Mouse (Mus musculus): ENCODE results near the gene Hk1. TPM values are rescaled to one million over a fixed set of nuclear protein-coding genes. Genes with fewer than 3 reads are reported as not detected.

Hk1 gene
- polyA plus RNA-seq, 1 experiment from 2014 or later = 44.7 TPM

GRCm38 (mm10) chr10:62404901-62405300, 25.2 kb upstream of the Hk1 start:
- 39% methylated on average over 14 of the region's 14 CpGs for WGBS
- ATAC-seq (ENCODE audit: low FRiP score, low read depth) = peak; percentile 44; the same call in 1 of the 2 replicates
- peak overlapping the region; percentile 12; the same call in 1 of the 2 replicates for H3K4me3 ChIP-seq

GRCm38 (mm10) chr10:62401641-62402111, 22.0 kb upstream of the Hk1 start:
- H3K9me3 ChIP-seq = no peaks in the 10 kb centered on the region
- H3K9ac ChIP-seq = no peak overlapping the region
- 85% methylated on average over 19 of the region's 19 CpGs for WGBS
- H3K4me1 ChIP-seq = 0 out of 2 replicates have a peak, but pooled peaks cover 9% of the 10 kb centered on the region
- no peak overlapping the region for H3K4me2 ChIP-seq (replicated peaks)
- 0 out of 2 replicates have a peak, but pooled peaks cover 2% of the 10 kb centered on the region for H3K27me3 ChIP-seq
- no peak overlapping the region for H3K4me3 ChIP-seq
- ATAC-seq (ENCODE audit: low FRiP score, low read depth) = no peak
- H3K27ac ChIP-seq = no peak overlapping the region
- no peaks in the 10 kb centered on the region for H3K36me3 ChIP-seq

More at GRCm38 (mm10) chr10:62404901-62405300, 25.2 kb upstream of the Hk1 start:
- Histone ChIP-seq H3K9ac (peak overlapping the region; percentile 8; the same call in 1 of the 2 replicates), H3K4me1 (0 out of 2 replicates have a peak, but pooled peaks cover 9% of the 10 kb centered on the region), H3K27ac (peak overlapping the region; percentile 39; the same call in 1 of the 2 replicates), H3K27me3 (peaks cover 9% of the 10 kb centered on the region; the same call in 1 of the 2 replicates), H3K4me2 (replicated peaks) (peak overlapping the region; percentile 51), H3K9me3 (no peaks in the 10 kb centered on the region), H3K36me3 (no peaks in the 10 kb centered on the region)

GRCm38 (mm10) chr10:62383011-62383410, 3.3 kb upstream of the Hk1 start:
- Histone ChIP-seq H3K27me3 (no peaks in the 10 kb centered on the region), H3K9ac (no peak overlapping the region)
- 80% methylated on average over 3 of the region's 3 CpGs for WGBS

DNA sequence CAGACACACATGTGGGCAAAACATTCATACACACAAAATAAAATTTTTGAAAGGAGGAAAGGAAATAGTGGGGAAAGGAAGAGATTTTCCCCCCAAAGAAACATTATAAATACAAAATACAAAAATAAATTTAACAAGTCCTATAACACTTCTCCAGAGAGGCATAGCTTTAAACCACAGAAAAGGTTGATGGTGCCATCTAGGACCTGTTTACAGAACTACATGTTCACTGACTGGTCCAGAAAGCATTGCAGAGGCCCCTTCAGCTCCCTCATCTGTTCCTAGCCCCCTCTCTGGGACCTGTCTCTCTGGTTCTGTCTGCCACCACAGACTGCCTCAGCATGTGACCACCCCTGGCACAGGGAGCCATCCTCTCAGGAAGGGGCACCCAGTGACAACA, 1.2 kb upstream of the Hk1 start:
- Histone ChIP-seq H3K36me3 (no peaks in the 10 kb centered on the region), H3K4me1 (no peaks in the 10 kb centered on the region), H3K4me2 (replicated peaks) (no peak overlapping the region), H3K9me3 (no peaks in the 10 kb centered on the region), H3K9ac (no peak overlapping the region), H3K4me3 (no peak overlapping the region), H3K27me3 (no peaks in the 10 kb centered on the region), H3K27ac (no peak overlapping the region)
- no peak for ATAC-seq (ENCODE audit: low FRiP score, low read depth)

More at GRCm38 (mm10) chr10:62383011-62383410, 3.3 kb upstream of the Hk1 start:
- ATAC-seq (ENCODE audit: low FRiP score, low read depth) = no peak
- Histone ChIP-seq H3K4me2 (replicated peaks) (no peak overlapping the region), H3K9me3 (no peaks in the 10 kb centered on the region), H3K4me1 (no peaks in the 10 kb centered on the region), H3K4me3 (no peak overlapping the region), H3K27ac (no peak overlapping the region), H3K36me3 (no peaks in the 10 kb centered on the region)

DNA sequence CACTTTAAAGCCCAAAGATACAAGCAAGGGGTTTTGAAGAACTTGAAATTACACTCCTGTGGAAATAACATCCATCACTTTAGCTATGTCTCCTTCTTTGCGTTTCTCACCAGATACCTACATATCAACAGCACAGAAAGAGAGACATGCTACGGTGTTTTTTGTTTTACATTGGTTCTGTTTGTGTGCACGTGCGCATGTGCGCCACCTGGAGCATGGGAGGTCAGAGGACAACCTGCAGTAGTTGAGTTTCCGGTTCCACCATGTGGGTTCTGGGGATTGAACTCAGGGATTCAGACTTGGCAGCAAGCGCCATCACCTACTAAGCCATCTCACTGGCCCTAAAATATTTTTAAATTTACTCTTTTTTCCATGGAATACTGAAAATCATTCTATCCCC, 20.9 kb downstream of the Hk1 start:
- 87% methylated on average over 7 of the region's 7 CpGs for WGBS
- no peak overlapping the region for H3K9ac ChIP-seq
- no peak overlapping the region for H3K4me3 ChIP-seq
- no peak overlapping the region for H3K27ac ChIP-seq
- no peaks in the 10 kb centered on the region for H3K27me3 ChIP-seq
- no peaks in the 10 kb centered on the region for H3K9me3 ChIP-seq
- H3K4me2 ChIP-seq (replicated peaks) = no peak overlapping the region
- no peak for ATAC-seq (ENCODE audit: low FRiP score, low read depth)
- no peaks in the 10 kb centered on the region for H3K4me1 ChIP-seq
- no peaks in the 10 kb centered on the region for H3K36me3 ChIP-seq

DNA sequence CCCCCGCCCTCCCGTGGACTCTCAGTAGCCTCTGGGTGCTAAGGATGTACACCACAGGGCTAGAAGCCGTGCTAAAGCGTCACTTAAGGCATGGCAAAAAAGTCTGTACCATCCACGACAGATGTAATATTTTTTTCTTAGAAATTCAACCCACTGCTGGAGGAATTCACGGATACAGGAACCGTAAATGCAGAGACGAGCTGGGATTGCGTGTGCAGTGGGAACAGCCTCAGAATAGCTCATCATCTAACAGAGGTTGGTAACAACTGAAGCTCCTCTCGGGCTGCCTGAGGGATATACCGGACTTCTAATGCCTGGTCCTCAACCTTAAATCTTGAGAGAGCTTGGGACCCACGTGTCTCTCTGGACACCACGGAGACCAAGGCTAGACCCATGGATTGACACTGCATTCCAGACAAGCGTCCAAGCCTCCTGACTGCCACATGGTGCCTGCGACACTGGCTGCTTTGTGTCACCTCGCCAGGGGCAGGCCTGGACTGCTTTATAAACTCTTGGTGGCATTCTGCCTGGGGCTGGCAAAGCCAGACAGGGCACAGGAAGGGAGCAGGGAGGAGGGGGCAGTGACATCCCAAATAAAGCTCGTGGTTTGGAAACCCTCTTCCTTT, 23.5 kb downstream of the Hk1 start:
- H3K27ac ChIP-seq = no peak overlapping the region
- WGBS = 72% methylated on average over 17 of the region's 17 CpGs
- peaks cover 2% of the 10 kb centered on the region; the same call in 1 of the 2 replicates for H3K9me3 ChIP-seq
- no peaks in the 10 kb centered on the region for H3K36me3 ChIP-seq
- H3K27me3 ChIP-seq = no peaks in the 10 kb centered on the region
- H3K4me2 ChIP-seq (replicated peaks) = no peak overlapping the region
- no peak overlapping the region for H3K9ac ChIP-seq
- no peaks in the 10 kb centered on the region for H3K4me1 ChIP-seq
- ATAC-seq (ENCODE audit: low FRiP score, low read depth) = no peak
- H3K4me3 ChIP-seq = no peak overlapping the region

DNA sequence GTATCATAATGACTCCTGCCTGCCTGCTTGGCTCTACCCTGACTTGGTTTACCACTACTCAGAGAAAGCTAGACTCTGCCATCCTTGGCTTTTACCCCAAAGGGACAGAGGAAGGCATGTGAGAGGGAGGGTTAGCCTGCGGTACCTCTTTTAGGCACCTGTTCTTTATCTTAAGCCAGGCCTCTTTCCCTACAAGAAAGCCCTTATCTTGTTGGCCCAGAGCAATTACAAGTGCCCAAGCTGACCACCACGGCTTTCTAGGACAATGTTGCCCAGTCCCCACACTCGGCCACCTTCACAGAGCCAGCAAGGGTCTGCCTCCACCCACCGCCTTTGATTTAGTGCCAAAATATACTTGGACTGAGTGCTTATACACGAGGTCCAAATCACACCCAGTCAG, 34.6 kb downstream of the Hk1 start:
- WGBS = 73% methylated on average over 5 of the region's 5 CpGs
- Histone ChIP-seq H3K4me1 (peaks cover 6% of the 10 kb centered on the region), H3K9ac (no peak overlapping the region), H3K4me2 (replicated peaks) (no peak overlapping the region), H3K9me3 (peaks cover 6% of the 10 kb centered on the region; the same call in 1 of the 2 replicates), H3K36me3 (no peaks in the 10 kb centered on the region), H3K4me3 (no peak overlapping the region), H3K27me3 (no peaks in the 10 kb centered on the region), H3K27ac (no peak overlapping the region)
- no peak for ATAC-seq (ENCODE audit: low FRiP score, low read depth)

DNA sequence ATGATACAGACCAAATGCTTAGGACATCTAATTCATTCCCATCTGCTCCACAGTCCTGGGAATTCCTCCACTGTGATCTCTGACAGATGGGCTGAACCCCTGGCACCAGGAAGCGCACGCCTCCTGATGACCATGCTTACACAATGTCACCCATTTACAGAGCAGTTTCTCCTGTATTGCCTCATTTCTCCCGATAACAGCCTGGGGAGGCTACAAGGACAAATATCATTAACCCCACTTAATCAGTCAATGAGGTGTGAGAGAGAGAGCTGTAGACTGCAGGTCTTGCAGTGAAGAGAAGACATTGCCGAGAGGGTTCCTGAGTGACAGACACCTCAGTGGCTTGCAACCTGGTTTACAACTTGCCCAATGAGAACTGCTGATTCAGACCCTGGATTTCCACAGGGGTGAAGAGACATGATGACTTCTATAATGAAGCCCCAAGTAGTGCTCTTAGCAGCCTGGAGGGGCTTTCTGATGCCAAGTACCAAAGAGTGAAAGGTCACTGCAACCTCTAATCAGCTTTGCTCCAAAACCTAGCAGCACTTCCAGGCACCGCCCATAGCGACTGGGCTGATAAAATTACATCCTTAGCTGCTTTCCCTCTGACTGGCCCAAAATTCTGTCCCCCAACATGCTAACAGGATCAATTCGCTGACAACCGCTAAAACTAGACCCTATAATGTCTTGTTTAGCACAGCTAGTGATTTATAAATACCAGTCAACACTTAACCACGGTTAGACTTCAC, 35.5 kb downstream of the Hk1 start:
- Histone ChIP-seq H3K4me2 (replicated peaks) (no peak overlapping the region), H3K4me1 (peaks cover 11% of the 10 kb centered on the region), H3K27ac (no peak overlapping the region), H3K9ac (no peak overlapping the region), H3K27me3 (no peaks in the 10 kb centered on the region), H3K9me3 (peaks cover 6% of the 10 kb centered on the region; the same call in 1 of the 2 replicates), H3K36me3 (no peaks in the 10 kb centered on the region), H3K4me3 (no peak overlapping the region)
- ATAC-seq (ENCODE audit: low FRiP score, low read depth) = no peak
- WGBS = 77% methylated on average over 9 of the region's 9 CpGs

DNA sequence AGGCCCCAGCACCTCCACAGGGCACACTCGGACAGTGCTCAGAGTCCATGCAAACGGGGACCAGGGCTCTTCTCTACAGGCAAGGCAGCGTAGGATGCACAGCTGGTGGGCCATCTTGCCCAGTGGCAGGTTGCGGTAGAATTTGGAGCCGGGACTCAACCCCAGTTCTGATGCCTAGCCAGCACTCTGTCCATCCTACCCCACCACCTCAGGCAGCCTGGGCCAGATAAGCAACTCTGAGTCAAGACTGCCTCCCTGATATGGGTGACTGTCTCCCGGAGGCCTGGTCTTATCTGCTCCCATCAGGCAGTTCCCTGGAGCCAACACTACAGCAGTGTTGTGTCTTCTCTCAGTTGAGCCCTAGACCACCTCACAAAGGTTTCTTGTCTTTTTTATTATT, 37.2 kb downstream of the Hk1 start:
- Histone ChIP-seq H3K4me1 (peaks cover 27% of the 10 kb centered on the region), H3K27me3 (no peaks in the 10 kb centered on the region), H3K27ac (no peak overlapping the region), H3K9ac (0 out of 2 replicates have a peak overlapping the region, but pooled peaks have one; percentile 1), H3K9me3 (no peaks in the 10 kb centered on the region), H3K36me3 (no peaks in the 10 kb centered on the region), H3K4me2 (replicated peaks) (no peak overlapping the region), H3K4me3 (no peak overlapping the region)
- ATAC-seq (ENCODE audit: low FRiP score, low read depth) = no peak
- WGBS = 89% methylated on average over 6 of the region's 6 CpGs

DNA sequence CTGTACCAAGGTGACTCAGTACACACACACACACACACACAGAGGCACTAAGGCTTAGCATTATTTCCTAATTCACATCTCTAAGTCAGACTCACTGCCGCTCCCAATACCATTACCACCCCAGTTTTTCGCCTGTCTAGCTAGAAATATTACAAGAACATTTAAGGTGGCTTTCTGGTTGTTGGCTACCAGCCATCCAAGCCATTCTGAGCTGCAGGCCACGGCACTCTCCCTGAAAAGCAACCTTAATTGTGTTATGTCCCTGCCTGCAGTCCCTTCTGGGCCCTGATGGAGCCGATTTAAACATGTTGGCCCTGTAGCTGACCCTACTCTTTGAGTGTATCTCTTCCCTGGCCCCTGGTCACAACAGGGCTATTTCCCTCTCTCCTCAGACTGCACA, 37.8 kb downstream of the Hk1 start:
- no peak overlapping the region for H3K27ac ChIP-seq
- no peak overlapping the region for H3K4me3 ChIP-seq
- peaks cover 33% of the 10 kb centered on the region for H3K4me1 ChIP-seq
- no peaks in the 10 kb centered on the region for H3K36me3 ChIP-seq
- WGBS = 83% methylated on average over 4 of the region's 4 CpGs
- H3K27me3 ChIP-seq = no peaks in the 10 kb centered on the region
- no peak for ATAC-seq (ENCODE audit: low FRiP score, low read depth)
- H3K9me3 ChIP-seq = no peaks in the 10 kb centered on the region
- H3K4me2 ChIP-seq (replicated peaks) = no peak overlapping the region
- 0 out of 2 replicates have a peak overlapping the region, but pooled peaks have one; percentile 1 for H3K9ac ChIP-seq

GRCm38 (mm10) chr10:62340991-62341390, 38.7 kb downstream of the Hk1 start:
- Histone ChIP-seq H3K4me2 (replicated peaks) (peak overlapping the region; percentile 89), H3K4me1 (peaks cover 42% of the 10 kb centered on the region), H3K27ac (peak overlapping the region; percentile 81), H3K9me3 (no peaks in the 10 kb centered on the region), H3K36me3 (no peaks in the 10 kb centered on the region), H3K27me3 (no peaks in the 10 kb centered on the region), H3K9ac (peak overlapping the region; percentile 75), H3K4me3 (peak overlapping the region; percentile 76)
- 16% methylated on average over 3 of the region's 3 CpGs for WGBS
- no peak for ATAC-seq (ENCODE audit: low FRiP score, low read depth)

DNA sequence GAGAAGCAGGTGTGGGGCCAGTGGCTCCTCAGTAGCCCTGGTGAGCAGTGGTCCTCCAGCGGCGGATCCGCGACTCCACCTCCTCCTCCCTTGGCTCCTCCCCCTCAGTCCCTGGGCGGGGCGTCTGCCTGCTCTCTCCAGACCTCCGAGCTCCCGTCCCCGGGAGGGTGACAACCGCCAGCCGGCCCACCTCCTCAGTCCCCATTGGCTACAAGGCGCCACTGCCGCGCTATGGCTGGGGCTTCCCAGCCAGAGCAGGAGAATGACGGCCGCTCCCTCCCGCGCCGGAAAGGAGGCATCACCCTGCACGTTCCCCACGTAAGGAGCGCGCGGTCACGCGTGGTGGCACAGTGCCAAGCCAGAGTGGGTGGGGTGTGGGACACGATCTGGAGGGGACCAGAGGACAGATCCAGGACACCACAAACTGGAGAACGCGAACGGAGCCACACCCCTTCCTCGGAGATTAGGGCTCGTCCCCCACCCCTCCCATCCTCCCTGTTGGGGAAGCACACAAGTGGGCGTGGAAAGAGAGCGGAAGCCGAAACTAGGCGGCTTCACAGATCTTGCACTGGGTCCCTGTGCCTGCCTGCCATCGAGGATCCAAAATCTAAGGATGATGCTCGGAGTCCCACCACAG, 39.5 kb downstream of the Hk1 start:
- Histone ChIP-seq H3K9me3 (no peaks in the 10 kb centered on the region), H3K27me3 (no peaks in the 10 kb centered on the region), H3K9ac (peak overlapping the region; percentile 75), H3K36me3 (no peaks in the 10 kb centered on the region), H3K4me2 (replicated peaks) (peak overlapping the region; percentile 89), H3K27ac (peak overlapping the region; percentile 81), H3K4me1 (peaks cover 50% of the 10 kb centered on the region), H3K4me3 (peak overlapping the region; percentile 76)
- under 1% methylated on average over 38 of the region's 38 CpGs for WGBS
- ATAC-seq (ENCODE audit: low FRiP score, low read depth) = peak; percentile 96
